Mouse (Mus musculus): Measurements from ENCODE around the gene 1700047I17Rik2.
"Not testable (repeated sequence)": the region's sequence is repeated elsewhere in the genome, so short reads cannot be mapped to it uniquely, and the experiment has no call there.

DNA sequence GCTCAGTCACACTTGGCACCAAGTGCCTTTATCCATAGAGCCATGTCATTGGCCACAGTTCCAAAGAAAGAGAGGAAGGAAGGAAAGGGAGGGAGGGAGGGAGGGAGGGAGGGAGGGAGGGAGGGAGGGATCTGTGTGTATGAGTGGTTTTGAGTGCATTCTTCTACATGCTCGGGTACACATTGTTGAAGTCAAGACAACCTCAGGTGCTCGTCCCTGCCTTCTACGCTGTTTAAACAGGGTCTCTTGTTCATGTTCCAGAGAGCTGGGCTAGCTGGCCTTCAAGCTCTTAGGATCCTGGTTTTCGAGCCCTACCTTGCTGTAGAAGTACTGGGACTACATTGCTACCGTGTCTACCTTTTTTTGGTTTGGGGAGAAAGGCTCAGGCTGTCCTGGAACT is 64.0 kb downstream of the 1700047I17Rik2 start:
- not testable (repeated sequence) for TF ChIP-seq CTCF (IDR thresholded peaks at IDR 0.05; ENCODE audit: extremely low read depth, insufficient read depth, insufficient read length, insufficient replicate concordance); POLR2A (IDR thresholded peaks at IDR 0.05; ENCODE audit: low read depth, low read length)
